Mouse (Mus musculus) erythroblast, embryonic 14.5 days (primary cell): Measurements from ENCODE around the gene Tmem131l.

Source experiments
- GATA1 ChIP-seq: IDR thresholded peaks from 2 replicates; pipeline ENCODE4 v1.6.1; 2012; ENCODE audit warnings: low read length, inconsistent platforms, mixed read lengths
- TAL1 ChIP-seq: IDR thresholded peaks from 3 replicates; pipeline ENCODE4 v1.6.1; 2012; ENCODE audit warnings: low read length, inconsistent platforms, mixed read lengths

DNA sequence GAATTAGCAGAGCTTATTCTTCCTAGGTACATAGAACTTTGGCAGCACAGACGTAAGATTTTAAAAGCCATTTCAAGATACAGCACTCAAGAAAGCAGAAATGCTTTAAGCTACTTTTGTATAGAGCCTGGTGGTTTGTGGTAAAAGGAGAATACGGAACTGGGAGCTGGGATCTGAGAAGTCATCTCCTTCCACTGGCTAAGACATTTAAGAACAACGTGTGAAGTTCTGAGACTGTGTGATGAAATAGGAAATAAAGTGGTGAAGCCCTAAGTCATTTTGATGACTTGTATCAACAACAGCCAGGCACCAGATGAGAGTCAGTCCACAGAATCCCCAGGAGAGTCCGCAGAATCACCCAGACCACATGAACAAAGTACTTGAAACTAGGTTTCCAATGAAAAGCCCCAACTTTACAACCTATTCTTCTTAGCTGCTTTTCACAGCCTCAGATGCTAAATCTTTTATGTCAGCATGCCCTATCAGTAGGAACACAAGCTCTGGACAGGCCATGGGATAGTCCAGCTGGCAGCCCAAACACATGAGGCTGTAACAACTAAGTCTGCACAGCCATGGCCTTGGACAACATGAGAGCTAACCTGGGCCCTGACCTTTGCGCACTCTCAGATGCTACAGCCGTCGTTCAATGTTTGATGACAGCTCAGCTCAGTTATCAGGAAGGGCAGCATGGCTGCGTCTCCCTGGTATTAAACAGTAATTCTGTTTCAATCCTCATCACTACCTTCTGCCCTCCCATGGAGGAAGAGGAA, 92.3 kb downstream of the Tmem131l start:
- TF ChIP-seq GATA1 (no peak), TAL1 (no peak)
